Comparison of ENCODE assay signal across 17 mouse cellular contexts in genomic region chr2:120640835-120641234, GRCm38 (mm10).
"Had no signal": no experiment of that assay in that cellular context is flagged by ENCODE, and none has a peak within 500 bp of the region (broad histone marks: within the 10 kb centered on the region; RNA-seq: fewer than 3 reads in every experiment).

No protein-coding gene starts in this region.

- H3K9me3 ChIP-seq: lung, embryonic 15.5 days; megakaryocyte, embryonic 14.5 days; midbrain, embryonic 13.5 days; midbrain, embryonic 15.5 days; neural tube, embryonic 12.5 days; stomach, embryonic 15.5 days had no signal

- H3K4me3 ChIP-seq: lung, embryonic 15.5 days; megakaryocyte, embryonic 14.5 days; midbrain, embryonic 13.5 days; midbrain, embryonic 15.5 days; neural tube, embryonic 12.5 days; stomach, embryonic 15.5 days had no signal

- H3K9ac ChIP-seq: lung, embryonic 15.5 days; midbrain, embryonic 13.5 days; midbrain, embryonic 15.5 days; neural tube, embryonic 12.5 days; stomach, embryonic 15.5 days had no signal

- ATAC-seq: lung, postnatal 0 days; midbrain, embryonic 13.5 days; midbrain, embryonic 15.5 days had no signal

- H3K36me3 ChIP-seq: midbrain, embryonic 13.5 days; midbrain, embryonic 15.5 days; neural tube, embryonic 12.5 days; stomach, embryonic 15.5 days had no signal

- H3K4me2 ChIP-seq: lung, embryonic 15.5 days; midbrain, embryonic 11.5 days; midbrain, embryonic 13.5 days; midbrain, embryonic 15.5 days; neural tube, embryonic 12.5 days; stomach, embryonic 15.5 days had no signal

- H3K27me3 ChIP-seq: lung, embryonic 15.5 days; midbrain, embryonic 13.5 days; midbrain, embryonic 15.5 days; neural tube, embryonic 12.5 days; stomach, embryonic 15.5 days had no signal

- H3K4me1 ChIP-seq: megakaryocyte, embryonic 14.5 days; midbrain, embryonic 13.5 days; midbrain, embryonic 15.5 days; neural tube, embryonic 12.5 days; stomach, embryonic 15.5 days had no signal

- H3K27ac ChIP-seq: lung, embryonic 15.5 days; macrophage; midbrain, embryonic 13.5 days; midbrain, embryonic 15.5 days; neural tube, embryonic 12.5 days; stomach, embryonic 15.5 days; stomach, postnatal 0 days had no signal

- DNase-seq: lung, adult 2 months; lung, postnatal 14 days; lung, postnatal 36 days; right cerebral cortex, postnatal 14 days; thymus, adult 2 months; thymus, postnatal 25 days; thymus, postnatal 4 days had no signal
